Mouse (Mus musculus): ENCODE results near the gene Gan. TPM values are rescaled to one million over a fixed set of nuclear protein-coding genes. Genes with fewer than 3 reads are reported as not detected.

Gan gene
- polyA plus RNA-seq, 1 experiment from 2014 or later: 1.3 TPM

DNA sequence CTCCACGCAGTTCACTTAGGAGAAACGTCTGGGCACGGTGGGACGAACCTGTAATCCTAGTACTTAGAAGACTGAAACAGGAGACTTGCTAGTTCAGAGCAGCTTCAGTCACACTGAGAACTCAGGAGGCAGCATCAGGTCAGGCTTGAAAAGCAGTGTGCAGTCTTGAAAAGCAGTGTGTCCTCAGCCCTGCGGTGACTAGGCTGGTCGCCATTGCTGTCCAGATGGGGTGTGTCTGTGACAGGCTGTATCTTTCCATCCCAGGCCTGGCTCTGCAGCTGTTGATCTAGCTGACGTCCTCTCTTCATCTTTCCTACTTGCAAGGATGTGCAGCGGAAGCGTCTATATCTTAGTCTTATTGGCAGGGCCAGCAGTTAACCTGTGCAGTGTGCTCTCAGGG lies 42.9 kb downstream of the Gan start:
- H3K4me3 ChIP-seq (replicated peaks): peak overlapping the region; percentile 50

DNA sequence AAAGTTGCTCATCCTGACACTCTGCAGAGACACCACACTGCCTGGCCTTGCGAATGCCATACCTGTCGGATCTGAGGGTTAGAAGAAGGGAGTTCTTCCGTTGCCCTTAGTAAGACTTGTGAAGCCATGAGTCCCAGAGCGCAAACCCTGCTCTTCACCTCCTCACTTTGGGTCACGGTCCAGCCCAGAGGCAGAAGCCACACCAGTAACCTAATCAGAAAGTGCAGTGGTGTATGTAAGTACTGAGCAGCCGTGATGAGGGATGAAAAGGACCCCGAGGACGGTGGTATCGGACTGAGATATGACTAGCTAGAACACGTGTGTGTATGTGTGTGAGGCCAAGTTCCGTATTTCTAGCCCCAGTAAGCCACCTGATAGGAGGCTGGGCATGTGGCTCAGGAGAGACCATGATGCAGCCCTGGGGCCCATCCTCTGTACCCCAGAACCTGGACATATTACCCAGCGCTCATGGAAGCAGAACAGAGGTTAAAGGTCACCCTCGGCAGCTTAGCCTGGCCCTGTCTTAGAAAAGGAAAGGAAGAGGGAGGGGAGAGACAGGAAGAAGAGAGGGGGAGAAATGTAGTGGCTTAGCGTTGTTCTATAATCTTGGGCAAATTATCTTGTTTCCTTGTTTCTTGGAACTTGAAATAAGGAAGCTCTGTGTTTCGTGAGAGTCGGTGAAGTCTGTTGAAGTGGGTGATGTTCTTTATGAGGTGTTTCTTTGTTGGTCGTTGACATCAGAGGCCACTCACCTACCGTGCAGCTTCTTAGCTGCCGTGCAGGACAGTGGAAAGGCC lies 43.5 kb downstream of the Gan start:
- peak overlapping the region; percentile 67 for H3K4me2 ChIP-seq
- peak overlapping the region; percentile 50 for H3K4me3 ChIP-seq (replicated peaks)

More for the DNA sequence above, 42.9 kb downstream of the Gan start:
- DNase-seq: peak; percentile 82
- peaks cover 59% of the 10 kb centered on the region for H3K36me3 ChIP-seq
- peak overlapping the region; percentile 100 for H3K27ac ChIP-seq
- peak overlapping the region; percentile 75 for H3K9ac ChIP-seq
- ATAC-seq (ENCODE audit: low read depth): peak; percentile 79
- WGBS (ENCODE audit: insufficient replicate concordance): 51% methylated on average over 9 of the region's 9 CpGs
- H3K27me3 ChIP-seq: no peaks in the 10 kb centered on the region
- no peaks in the 10 kb centered on the region for H3K9me3 ChIP-seq (replicated peaks)
- peaks cover 70% of the 10 kb centered on the region for H3K4me1 ChIP-seq (replicated peaks)
- peak overlapping the region; percentile 67 for H3K4me2 ChIP-seq

DNA sequence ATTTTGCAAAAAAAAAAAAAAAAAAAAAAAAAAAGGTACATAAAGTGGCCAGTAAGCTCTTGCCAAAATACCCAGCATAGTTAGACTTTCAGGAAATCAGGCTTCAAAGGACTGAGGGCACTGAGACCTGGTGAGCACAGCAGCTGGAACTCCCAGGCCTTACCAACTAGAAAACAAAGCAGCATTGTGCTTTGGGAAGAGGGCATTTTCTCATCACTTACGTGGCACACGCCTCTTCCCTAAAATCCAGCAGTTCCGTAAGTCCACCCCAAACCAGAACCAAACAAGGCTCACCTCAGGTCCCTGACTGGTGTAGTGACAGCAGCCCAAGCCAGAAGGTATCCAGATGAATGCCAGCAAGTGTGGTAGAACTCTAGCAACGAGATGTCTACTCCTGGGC lies 45.1 kb downstream of the Gan start:
- no peak overlapping the region for H3K4me3 ChIP-seq (replicated peaks)
- H3K36me3 ChIP-seq: peaks cover 43% of the 10 kb centered on the region
- no peak overlapping the region for H3K9ac ChIP-seq
- WGBS (ENCODE audit: insufficient replicate concordance): 93% methylated on average over 4 of the region's 4 CpGs
- peaks cover 50% of the 10 kb centered on the region for H3K4me1 ChIP-seq (replicated peaks)
- no peak overlapping the region for H3K4me2 ChIP-seq
- 0 out of 2 replicates have a peak overlapping the region, but pooled peaks have one; percentile 100 for H3K27ac ChIP-seq
- no peaks in the 10 kb centered on the region for H3K27me3 ChIP-seq
- DNase-seq: no peak
- ATAC-seq (ENCODE audit: low read depth): no peak
- H3K9me3 ChIP-seq (replicated peaks): no peaks in the 10 kb centered on the region

More for the DNA sequence above, 43.5 kb downstream of the Gan start:
- DNase-seq (no peak), ATAC-seq (ENCODE audit: low read depth) (peak; percentile 30)
- WGBS (ENCODE audit: insufficient replicate concordance): 39% methylated on average over 19 of the region's 19 CpGs
- no peaks in the 10 kb centered on the region for H3K27me3 ChIP-seq
- H3K27ac ChIP-seq: peak overlapping the region; percentile 100
- peaks cover 67% of the 10 kb centered on the region for H3K4me1 ChIP-seq (replicated peaks)
- H3K36me3 ChIP-seq: peaks cover 53% of the 10 kb centered on the region
- H3K9ac ChIP-seq: peak overlapping the region; percentile 75
- no peaks in the 10 kb centered on the region for H3K9me3 ChIP-seq (replicated peaks)

DNA sequence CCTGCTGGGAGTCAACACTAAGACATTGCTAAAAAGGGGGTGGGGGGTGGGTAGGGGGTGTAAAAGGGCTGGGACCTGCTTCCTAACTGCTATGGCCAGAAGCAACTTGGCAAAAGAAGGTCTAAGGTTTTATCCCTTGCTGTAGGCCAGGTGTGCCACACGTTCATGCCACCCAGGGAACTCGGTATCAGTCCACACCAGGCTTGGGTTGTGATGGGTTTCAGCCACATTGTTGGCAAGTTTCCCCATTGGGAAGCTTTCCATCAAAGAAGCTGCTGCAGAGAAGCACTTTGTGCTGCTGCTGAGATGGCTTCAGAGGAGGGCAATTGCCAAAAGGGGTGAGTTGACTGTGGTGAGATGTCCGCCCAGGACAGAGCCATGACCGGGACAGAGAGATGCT lies 47.9 kb downstream of the Gan start:
- Histone ChIP-seq H3K9me3 (replicated peaks) (no peaks in the 10 kb centered on the region), H3K4me2 (no peak overlapping the region), H3K4me3 (replicated peaks) (no peak overlapping the region), H3K4me1 (replicated peaks) (peaks cover 22% of the 10 kb centered on the region), H3K27ac (no peak overlapping the region), H3K36me3 (peaks cover 46% of the 10 kb centered on the region), H3K9ac (no peak overlapping the region), H3K27me3 (no peaks in the 10 kb centered on the region)
- DNase-seq: no peak
- 81% methylated on average over 4 of the region's 4 CpGs for WGBS (ENCODE audit: insufficient replicate concordance)
- no peak for ATAC-seq (ENCODE audit: low read depth)

DNA sequence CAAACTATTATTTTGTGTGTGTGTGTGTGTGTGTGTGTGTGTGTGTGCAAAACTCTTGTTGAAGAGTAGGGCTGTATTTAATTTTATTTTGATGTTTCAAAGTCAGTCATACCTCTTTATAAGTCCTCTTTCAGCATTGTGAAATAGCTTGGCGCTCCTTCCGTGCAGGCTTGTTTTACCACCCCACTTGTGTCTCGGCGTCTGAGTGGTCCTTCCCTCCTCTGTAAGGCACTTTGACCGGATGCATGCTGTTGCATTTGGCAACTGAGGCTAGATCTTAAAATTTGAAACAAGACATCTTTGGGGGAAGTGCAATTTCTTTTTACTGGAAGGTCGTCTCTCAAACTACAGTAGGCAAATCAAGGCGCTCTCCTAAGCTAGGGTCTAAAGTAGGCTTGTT lies 48.7 kb downstream of the Gan start:
- WGBS (ENCODE audit: insufficient replicate concordance): 91% methylated on average over 7 of the region's 7 CpGs
- DNase-seq (no peak), ATAC-seq (ENCODE audit: low read depth) (no peak)
- H3K4me2 ChIP-seq: no peak overlapping the region
- no peaks in the 10 kb centered on the region for H3K27me3 ChIP-seq
- no peak overlapping the region for H3K27ac ChIP-seq
- H3K36me3 ChIP-seq: peaks cover 42% of the 10 kb centered on the region
- no peak overlapping the region for H3K9ac ChIP-seq
- peaks cover 14% of the 10 kb centered on the region for H3K4me1 ChIP-seq (replicated peaks)
- H3K9me3 ChIP-seq (replicated peaks): no peaks in the 10 kb centered on the region
- no peak overlapping the region for H3K4me3 ChIP-seq (replicated peaks)

DNA sequence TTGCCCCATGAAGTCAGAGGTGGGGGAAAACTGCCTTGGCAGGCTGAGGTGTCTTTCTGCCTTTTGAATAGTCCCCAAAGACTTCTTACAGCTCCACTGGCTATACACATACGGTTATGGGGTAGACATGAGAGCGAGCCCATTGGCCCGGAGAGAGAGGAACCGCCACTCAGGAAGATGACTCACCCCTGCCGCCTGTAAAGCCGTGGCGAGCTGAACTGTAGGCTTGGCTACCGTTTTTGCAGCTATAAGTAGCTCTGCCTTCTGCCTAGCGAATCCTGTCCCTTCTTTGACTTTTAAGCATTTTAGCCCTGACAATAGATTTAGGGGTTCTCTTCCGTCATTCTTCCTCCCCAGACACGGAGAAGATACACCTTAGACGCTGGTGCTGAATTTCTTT lies 51.2 kb downstream of the Gan start:
- 56% methylated on average over 12 of the region's 12 CpGs for WGBS (ENCODE audit: insufficient replicate concordance)
- H3K9me3 ChIP-seq (replicated peaks): no peaks in the 10 kb centered on the region
- H3K27me3 ChIP-seq: no peaks in the 10 kb centered on the region
- H3K4me1 ChIP-seq (replicated peaks): no peaks in the 10 kb centered on the region; the same call in 1 of the 2 replicates
- no peak overlapping the region for H3K27ac ChIP-seq
- no peak overlapping the region for H3K9ac ChIP-seq
- peaks cover 23% of the 10 kb centered on the region for H3K36me3 ChIP-seq
- H3K4me3 ChIP-seq (replicated peaks): no peak overlapping the region
- DNase-seq (no peak), ATAC-seq (ENCODE audit: low read depth) (no peak)
- no peak overlapping the region for H3K4me2 ChIP-seq

DNA sequence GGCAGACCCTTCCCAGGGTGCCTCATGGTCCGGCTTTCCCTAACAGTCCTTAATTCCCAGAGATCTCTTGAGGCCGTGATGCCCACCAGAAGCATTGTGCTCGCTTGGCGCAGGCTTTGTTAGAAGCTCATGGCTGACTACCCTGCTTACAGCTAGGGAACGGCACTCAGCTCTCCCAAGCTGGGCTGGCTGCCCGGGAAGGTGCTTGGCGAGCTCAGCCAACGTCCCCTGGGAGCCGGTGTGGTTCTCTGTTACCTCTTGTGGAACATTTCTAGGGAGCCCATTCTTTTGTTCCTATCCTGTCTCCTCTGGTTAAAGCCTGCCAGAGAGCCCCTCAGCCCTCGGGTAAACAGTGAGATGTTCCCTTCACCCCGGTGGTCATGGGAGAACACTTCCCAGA lies 54.2 kb downstream of the Gan start:
- H3K9me3 ChIP-seq (replicated peaks): no peaks in the 10 kb centered on the region
- H3K36me3 ChIP-seq: peaks cover 12% of the 10 kb centered on the region; the same call in 1 of the 2 replicates

DNA sequence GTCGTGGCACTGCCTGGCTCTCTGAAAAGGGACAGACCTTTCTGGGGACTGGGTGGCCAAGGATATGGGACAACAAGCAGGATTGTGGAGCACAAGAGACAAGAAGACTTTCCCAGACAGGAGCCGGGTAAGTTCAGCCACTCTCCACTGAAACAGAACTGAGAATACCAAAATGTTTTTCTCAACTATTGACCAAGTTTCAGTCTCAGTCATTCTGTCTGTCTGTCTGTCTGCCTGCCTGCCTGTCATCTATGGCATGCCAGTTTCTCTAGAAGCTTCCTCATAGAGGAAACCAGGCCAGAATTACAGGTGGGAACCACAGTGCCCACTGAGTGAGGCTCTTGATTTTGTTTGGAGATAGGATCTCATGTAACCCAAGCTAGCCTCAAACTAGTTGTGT lies 59.8 kb downstream of the Gan start:
- no peak overlapping the region for H3K9ac ChIP-seq
- no peak overlapping the region for H3K27ac ChIP-seq
- ATAC-seq (ENCODE audit: low read depth): no peak
- no peaks in the 10 kb centered on the region for H3K36me3 ChIP-seq
- no peak overlapping the region for H3K4me2 ChIP-seq
- peaks cover 4% of the 10 kb centered on the region for H3K4me1 ChIP-seq (replicated peaks)
- no peak overlapping the region for H3K4me3 ChIP-seq (replicated peaks)
- no peak for DNase-seq
- WGBS (ENCODE audit: insufficient replicate concordance): 74% methylated on average over 2 of the region's 2 CpGs
- no peaks in the 10 kb centered on the region for H3K27me3 ChIP-seq
- no peaks in the 10 kb centered on the region for H3K9me3 ChIP-seq (replicated peaks)

More for the DNA sequence above, 54.2 kb downstream of the Gan start:
- H3K4me3 ChIP-seq (replicated peaks): no peak overlapping the region
- no peaks in the 10 kb centered on the region for H3K27me3 ChIP-seq
- WGBS (ENCODE audit: insufficient replicate concordance): 86% methylated on average over 11 of the region's 11 CpGs
- H3K9ac ChIP-seq: no peak overlapping the region
- H3K4me1 ChIP-seq (replicated peaks): no peaks in the 10 kb centered on the region; the same call in 1 of the 2 replicates
- H3K27ac ChIP-seq: no peak overlapping the region
- no peak for ATAC-seq (ENCODE audit: low read depth)
- H3K4me2 ChIP-seq: no peak overlapping the region
- no peak for DNase-seq

DNA sequence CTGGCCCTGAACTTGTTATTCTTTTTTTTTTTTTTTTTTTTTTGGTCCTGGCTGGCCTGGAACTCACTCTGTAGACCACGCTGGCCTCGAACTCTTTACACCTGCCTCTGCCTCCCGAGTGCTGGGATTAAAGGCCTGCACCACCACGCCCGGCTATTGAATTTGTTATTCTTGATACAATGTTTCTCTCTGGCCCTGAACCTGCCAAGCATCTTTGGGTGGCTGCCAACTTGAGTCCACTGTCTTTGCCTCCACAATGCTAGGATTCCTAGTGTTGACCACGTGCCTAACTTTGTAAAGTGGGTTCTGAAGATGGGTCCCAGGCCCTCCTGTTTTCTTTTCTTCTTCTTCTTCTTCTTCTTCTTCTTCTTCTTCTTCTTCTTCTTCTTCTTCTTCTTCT lies 64.5 kb downstream of the Gan start:
- H3K4me1 ChIP-seq (replicated peaks): peaks cover 12% of the 10 kb centered on the region
- no peaks in the 10 kb centered on the region for H3K36me3 ChIP-seq
- H3K9ac ChIP-seq: no peak overlapping the region
- H3K4me2 ChIP-seq: no peak overlapping the region
- H3K27ac ChIP-seq: no peak overlapping the region
- H3K4me3 ChIP-seq (replicated peaks): no peak overlapping the region
- H3K27me3 ChIP-seq: no peaks in the 10 kb centered on the region
- ATAC-seq (ENCODE audit: low read depth): no peak
- DNase-seq: no peak
- H3K9me3 ChIP-seq (replicated peaks): no peaks in the 10 kb centered on the region
- WGBS (ENCODE audit: insufficient replicate concordance): 66% methylated on average over 6 of the region's 6 CpGs

DNA sequence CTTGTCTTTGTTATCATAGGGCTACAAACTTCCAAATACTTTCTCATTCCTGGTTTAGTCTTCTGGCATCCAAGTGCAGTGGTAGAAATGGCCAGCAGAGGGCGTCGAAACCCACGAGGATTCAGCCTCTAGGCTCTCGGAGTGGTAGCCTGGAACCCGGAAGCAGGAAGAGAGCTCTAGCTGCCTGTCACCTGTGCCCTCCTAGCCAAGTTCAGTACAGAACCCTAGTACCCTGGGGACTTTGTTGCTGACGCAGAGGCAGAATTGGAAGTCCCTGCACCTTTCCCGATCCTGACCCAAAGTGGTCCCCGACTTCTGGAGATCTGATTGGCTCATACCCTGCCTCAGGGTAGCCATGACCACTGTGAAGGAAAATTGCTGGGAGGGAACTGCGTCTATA lies 66.7 kb downstream of the Gan start:
- H3K9ac ChIP-seq: peak overlapping the region; percentile 54
- H3K4me1 ChIP-seq (replicated peaks): peaks cover 10% of the 10 kb centered on the region
- H3K36me3 ChIP-seq: no peaks in the 10 kb centered on the region
- peak overlapping the region; percentile 45 for H3K4me3 ChIP-seq (replicated peaks)
- 9% methylated on average over 9 of the region's 9 CpGs for WGBS (ENCODE audit: insufficient replicate concordance)
- peak overlapping the region; percentile 54 for H3K4me2 ChIP-seq
- DNase-seq: peak; percentile 78
- H3K9me3 ChIP-seq (replicated peaks): no peaks in the 10 kb centered on the region
- ATAC-seq (ENCODE audit: low read depth): peak; percentile 90
- peak overlapping the region; percentile 60 for H3K27ac ChIP-seq
- H3K27me3 ChIP-seq: no peaks in the 10 kb centered on the region

DNA sequence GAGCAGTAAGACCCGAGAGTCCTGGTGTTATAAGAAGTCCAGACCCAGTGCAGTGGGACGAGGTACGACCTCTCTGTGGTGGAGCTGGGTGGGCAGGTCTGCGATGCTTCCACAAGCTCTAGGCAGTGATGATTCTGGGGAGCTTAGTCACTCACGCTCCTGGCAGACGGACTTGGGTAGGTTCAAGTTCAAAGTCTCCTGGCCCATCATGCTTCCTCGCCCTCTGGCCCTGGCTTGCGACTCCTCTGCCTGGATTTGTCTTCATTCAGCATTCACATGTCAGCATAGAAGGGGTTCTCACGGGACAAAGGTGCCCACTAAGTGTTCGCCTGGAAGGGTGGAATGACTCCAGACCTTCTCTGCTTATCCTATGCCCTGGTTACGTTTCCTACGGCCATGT lies 68.4 kb downstream of the Gan start:
- Histone ChIP-seq H3K27ac (no peak overlapping the region), H3K36me3 (no peaks in the 10 kb centered on the region), H3K4me1 (replicated peaks) (peaks cover 9% of the 10 kb centered on the region), H3K27me3 (no peaks in the 10 kb centered on the region), H3K4me2 (no peak overlapping the region), H3K9me3 (replicated peaks) (no peaks in the 10 kb centered on the region), H3K4me3 (replicated peaks) (no peak overlapping the region), H3K9ac (no peak overlapping the region)
- DNase-seq: no peak
- ATAC-seq (ENCODE audit: low read depth): 0 out of 2 replicates have a peak, but pooled peaks have one; percentile 30
- WGBS (ENCODE audit: insufficient replicate concordance): 78% methylated on average over 12 of the region's 12 CpGs

DNA sequence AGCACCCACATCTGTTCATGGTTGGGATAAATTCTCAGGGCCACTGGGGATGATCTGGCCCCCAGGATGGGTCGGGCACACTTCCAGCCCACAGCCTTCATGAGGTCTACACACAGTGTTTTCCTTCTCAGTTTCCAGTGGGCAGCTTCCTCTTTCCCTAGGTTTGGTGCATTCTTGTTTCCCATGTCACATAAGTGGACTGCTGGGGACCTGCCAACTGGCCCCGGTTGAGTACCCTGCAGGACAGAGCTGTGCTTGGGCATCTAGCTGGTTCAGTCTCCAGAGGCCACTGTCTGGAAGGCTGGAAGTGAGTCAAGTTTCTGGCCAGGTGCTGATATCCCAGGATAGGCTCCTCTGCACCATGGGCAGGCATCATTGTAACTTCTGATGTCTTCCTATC lies 69.4 kb downstream of the Gan start:
- H3K4me1 ChIP-seq (replicated peaks): peaks cover 9% of the 10 kb centered on the region
- H3K27ac ChIP-seq: no peak overlapping the region
- DNase-seq (no peak), ATAC-seq (ENCODE audit: low read depth) (no peak)
- 57% methylated on average over 2 of the region's 2 CpGs for whole genome bisulfite sequencing (ENCODE audit: insufficient replicate concordance)
- H3K4me3 ChIP-seq (replicated peaks): no peak overlapping the region
- no peaks in the 10 kb centered on the region for H3K36me3 ChIP-seq
- no peaks in the 10 kb centered on the region for H3K27me3 ChIP-seq
- no peak overlapping the region for H3K9ac ChIP-seq
- no peaks in the 10 kb centered on the region for H3K9me3 ChIP-seq (replicated peaks)
- no peak overlapping the region for H3K4me2 ChIP-seq

All from liver, embryonic 13.5 days (tissue).